Mouse (Mus musculus): ENCODE measurements around the gene Ifnlr1.

GRCm38 (mm10) chr4:135703497-135703896, 17.4 kb downstream of the Ifnlr1 start:
- TF ChIP-seq CTCF (IDR thresholded peaks at IDR 0.05) (no peak), POLR2A (IDR thresholded peaks at IDR 0.05; ENCODE audit: insufficient read depth, low read depth, low read length) (no peak), EP300 (IDR thresholded peaks at IDR 0.05; ENCODE audit: insufficient read depth, low read depth, low read length) (no peak)

All from heart, adult 2 months (tissue).